Mouse (Mus musculus): ENCODE data around the gene Trir. TPM values are rescaled to one million over a fixed set of nuclear protein-coding genes. Genes with fewer than 3 reads are reported as not detected.

The Trir gene
- polyA plus RNA-seq, 1 experiment from 2014 or later: 180 TPM

DNA sequence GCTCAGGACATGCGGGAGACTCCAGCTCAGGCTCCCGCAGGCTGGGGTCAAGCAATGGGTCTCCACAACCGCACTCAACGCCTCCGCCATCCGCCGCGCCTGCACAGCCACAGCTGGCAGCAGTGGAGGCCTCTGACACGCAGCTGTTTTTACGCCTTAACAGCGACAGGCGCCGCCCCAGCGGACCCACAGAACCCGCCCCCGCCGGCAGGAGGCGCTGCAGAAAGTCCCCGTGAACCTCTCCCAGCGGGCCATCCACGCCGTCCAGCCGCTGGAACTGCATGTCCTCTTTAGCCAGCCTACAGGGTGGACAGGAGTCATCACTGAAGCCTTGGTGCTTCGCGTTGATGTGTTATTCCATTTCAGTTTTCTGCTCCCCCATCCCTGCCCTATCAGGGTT lies 18.9 kb upstream of the Trir start:
- Histone ChIP-seq H3K9me3 (no peaks in the 10 kb centered on the region), H3K36me3 (peaks cover 3% of the 10 kb centered on the region; the same call in 1 of the 2 replicates), H3K4me3 (no peak overlapping the region), H3K27me3 (replicated peaks) (peaks cover 38% of the 10 kb centered on the region), H3K27ac (no peak overlapping the region), H3K4me2 (replicated peaks) (no peak overlapping the region), H3K9ac (no peak overlapping the region), H3K4me1 (no peaks in the 10 kb centered on the region)
- WGBS: 15% methylated on average over 25 of the region's 25 CpGs
- no peak for ATAC-seq (ENCODE audit: low FRiP score, low read depth)

- Histone ChIP-seq H3K27me3 (replicated peaks) (peaks cover 60% of the 10 kb centered on the region), H3K4me3 (no peak overlapping the region), H3K4me1 (peaks cover 7% of the 10 kb centered on the region; the same call in 1 of the 2 replicates), H3K27ac (no peak overlapping the region), H3K9ac (no peak overlapping the region), H3K9me3 (no peaks in the 10 kb centered on the region), H3K4me2 (replicated peaks) (no peak overlapping the region), H3K36me3 (no peaks in the 10 kb centered on the region)
- 17% methylated on average over 28 of the region's 28 CpGs for WGBS
- ATAC-seq (ENCODE audit: low FRiP score, low read depth): no peak
Observed at GRCm38 (mm10) chr8:85011242-85011641, 15.4 kb upstream of the Trir start.

DNA sequence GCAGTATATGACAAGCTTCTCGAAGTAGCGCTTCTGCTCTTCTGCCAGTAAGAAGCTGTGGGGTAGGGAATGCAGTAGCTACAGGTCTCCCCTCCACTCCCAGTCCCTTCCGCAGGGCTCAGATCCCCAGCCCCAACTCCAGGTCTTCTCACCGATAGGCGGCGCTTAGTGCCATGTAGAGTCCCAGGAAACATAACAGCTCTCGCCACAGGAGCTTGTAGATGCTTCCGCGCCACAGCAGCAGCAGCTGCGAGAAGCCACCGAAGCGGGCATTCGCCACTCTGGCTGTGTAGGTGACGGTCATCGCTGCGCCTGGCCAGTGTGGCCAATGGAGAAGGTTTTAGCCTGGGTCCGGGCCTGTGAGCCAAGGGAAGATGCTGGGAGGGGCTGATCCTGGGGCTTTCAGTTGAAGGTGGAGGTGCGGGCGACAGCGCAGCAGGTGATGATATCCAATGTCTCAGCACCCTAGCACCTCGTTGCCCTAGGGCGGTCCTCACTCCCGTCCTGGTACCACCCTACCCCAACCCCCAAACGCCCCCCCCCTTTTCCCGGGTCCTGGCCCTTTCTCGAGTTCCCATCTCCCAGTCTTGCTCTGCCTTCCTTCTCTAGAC lies 13.3 kb upstream of the Trir start:
- H3K4me3 ChIP-seq: peak overlapping the region; percentile 19; the same call in 1 of the 2 replicates
- H3K9ac ChIP-seq: peak overlapping the region; percentile 42; the same call in 1 of the 2 replicates
- no peak overlapping the region for H3K27ac ChIP-seq
- peaks cover 53% of the 10 kb centered on the region for H3K27me3 ChIP-seq (replicated peaks)
- H3K9me3 ChIP-seq: no peaks in the 10 kb centered on the region
- 4% methylated on average over 25 of the region's 26 CpGs for WGBS
- H3K36me3 ChIP-seq: peaks cover 14% of the 10 kb centered on the region
- H3K4me1 ChIP-seq: peaks cover 7% of the 10 kb centered on the region; the same call in 1 of the 2 replicates
- peak; percentile 69 for ATAC-seq (ENCODE audit: low FRiP score, low read depth)
- H3K4me2 ChIP-seq (replicated peaks): peak overlapping the region; percentile 66

DNA sequence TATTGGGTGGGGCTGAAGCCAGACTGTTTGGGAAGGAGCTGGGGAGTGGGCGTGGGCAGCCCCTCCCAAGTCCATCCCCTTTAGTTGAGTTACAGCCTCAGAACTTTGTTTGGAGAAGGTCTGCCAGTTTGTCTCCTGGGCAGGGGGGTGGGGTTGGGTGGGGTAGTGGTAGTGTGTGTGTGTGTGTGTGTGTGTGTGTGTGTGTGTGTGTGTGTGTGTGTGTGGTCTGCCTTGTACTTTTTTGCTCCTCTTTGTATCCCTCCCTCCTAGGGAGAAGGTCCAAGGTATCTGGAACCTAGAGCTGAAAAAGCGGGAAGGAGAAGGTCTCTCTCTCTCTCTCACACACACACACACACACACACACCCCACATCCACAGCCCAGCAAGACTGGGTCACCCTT lies 12.2 kb upstream of the Trir start, which contains the start of gene Best2:
Gene Best2, minus strand, starts transcription at position 101 of the 400 bp plus-strand sequence.
- 38% methylated on average over 1 of the region's 2 CpGs for WGBS
- Histone ChIP-seq H3K27ac (no peak within 1 kb of the TSS), H3K4me2 (replicated peaks) (peak within 1 kb of the TSS; percentile 66), H3K27me3 (replicated peaks) (peaks cover 45% of the 10 kb centered on the region), H3K9me3 (no peaks in the 10 kb centered on the region), H3K4me1 (peaks cover 7% of the 10 kb centered on the region; the same call in 1 of the 2 replicates), H3K36me3 (peaks cover 25% of the 10 kb centered on the region), H3K9ac (peak within 1 kb of the TSS; percentile 42; the same call in 1 of the 2 replicates), H3K4me3 (peak within 1 kb of the TSS; percentile 19; the same call in 1 of the 2 replicates)
- ATAC-seq (ENCODE audit: low FRiP score, low read depth): no peak

DNA sequence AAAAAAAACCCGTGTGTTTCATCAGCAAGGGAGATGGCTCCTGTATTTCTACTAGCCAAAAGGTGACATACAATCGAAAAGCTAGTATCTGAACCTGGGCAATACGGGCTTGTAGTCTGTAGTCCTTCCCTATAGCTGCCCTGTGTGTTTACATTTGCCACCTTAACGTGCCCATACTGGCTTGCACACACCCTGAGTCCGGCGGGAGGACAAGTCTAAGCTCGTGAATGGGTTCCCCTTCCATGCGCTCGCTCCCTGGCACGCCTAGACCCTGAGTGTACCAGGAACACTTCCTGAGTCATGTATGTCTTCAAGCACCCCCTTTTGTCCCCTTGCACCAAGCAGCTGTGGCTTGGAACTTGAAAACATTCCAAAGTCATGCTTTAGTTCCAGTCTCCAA lies 9.9 kb upstream of the Trir start:
- peaks cover 46% of the 10 kb centered on the region for H3K36me3 ChIP-seq
- H3K9ac ChIP-seq: no peak overlapping the region
- no peak overlapping the region for H3K4me3 ChIP-seq
- H3K27ac ChIP-seq: no peak overlapping the region
- no peak for ATAC-seq (ENCODE audit: low FRiP score, low read depth)
- peaks cover 7% of the 10 kb centered on the region; the same call in 1 of the 2 replicates for H3K4me1 ChIP-seq
- H3K9me3 ChIP-seq: no peaks in the 10 kb centered on the region
- H3K4me2 ChIP-seq (replicated peaks): no peak overlapping the region
- WGBS: 74% methylated on average over 10 of the region's 10 CpGs
- peaks cover 30% of the 10 kb centered on the region for H3K27me3 ChIP-seq (replicated peaks)

DNA sequence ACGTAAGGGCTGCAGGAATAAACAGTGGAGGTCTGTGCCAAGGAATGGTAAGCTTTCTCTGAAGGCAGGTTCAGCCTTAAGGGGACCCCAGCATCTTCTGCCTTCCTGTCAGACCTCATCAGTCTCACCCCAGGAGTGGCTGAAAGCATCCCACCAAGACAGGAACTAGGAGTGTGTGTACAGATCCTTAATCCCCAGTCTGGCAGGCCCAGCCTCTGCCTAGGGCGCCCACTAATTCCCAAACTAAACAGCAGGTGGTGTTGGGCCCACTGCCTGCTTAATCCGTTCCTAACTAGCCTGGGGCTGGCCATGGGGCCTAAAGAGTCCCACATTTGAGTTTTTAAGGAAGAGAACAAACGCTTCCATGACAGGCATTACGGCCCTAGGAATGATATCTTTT lies 9.4 kb upstream of the Trir start:
- WGBS: 63% methylated on average over 5 of the region's 5 CpGs
- Histone ChIP-seq H3K27ac (no peak overlapping the region), H3K4me2 (replicated peaks) (no peak overlapping the region), H3K36me3 (peaks cover 50% of the 10 kb centered on the region), H3K27me3 (replicated peaks) (peaks cover 27% of the 10 kb centered on the region), H3K9me3 (no peaks in the 10 kb centered on the region), H3K4me1 (peaks cover 7% of the 10 kb centered on the region; the same call in 1 of the 2 replicates), H3K4me3 (no peak overlapping the region), H3K9ac (no peak overlapping the region)
- ATAC-seq (ENCODE audit: low FRiP score, low read depth): no peak

- Histone ChIP-seq H3K9me3 (no peaks in the 10 kb centered on the region), H3K27ac (no peak overlapping the region), H3K27me3 (replicated peaks) (no peaks in the 10 kb centered on the region), H3K4me2 (replicated peaks) (no peak overlapping the region), H3K36me3 (peaks cover 69% of the 10 kb centered on the region), H3K9ac (no peak overlapping the region), H3K4me3 (no peak overlapping the region), H3K4me1 (peaks cover 23% of the 10 kb centered on the region)
- ATAC-seq (ENCODE audit: low FRiP score, low read depth): no peak
- WGBS: 96% methylated on average over 3 of the region's 3 CpGs
Observed at GRCm38 (mm10) chr8:85021514-85022055, 5.0 kb upstream of the Trir start.

GRCm38 (mm10) chr8:85023846-85024245 lies 2.8 kb upstream of the Trir start:
- Histone ChIP-seq H3K9me3 (no peaks in the 10 kb centered on the region), H3K9ac (no peak overlapping the region), H3K27ac (no peak overlapping the region), H3K27me3 (replicated peaks) (no peaks in the 10 kb centered on the region), H3K4me1 (peaks cover 34% of the 10 kb centered on the region), H3K4me2 (replicated peaks) (peak overlapping the region; percentile 98), H3K4me3 (0 out of 2 replicates have a peak overlapping the region, but pooled peaks have one; percentile 76), H3K36me3 (peaks cover 50% of the 10 kb centered on the region)
- no peak for ATAC-seq (ENCODE audit: low FRiP score, low read depth)
- 90% methylated on average over 3 of the region's 3 CpGs for WGBS

DNA sequence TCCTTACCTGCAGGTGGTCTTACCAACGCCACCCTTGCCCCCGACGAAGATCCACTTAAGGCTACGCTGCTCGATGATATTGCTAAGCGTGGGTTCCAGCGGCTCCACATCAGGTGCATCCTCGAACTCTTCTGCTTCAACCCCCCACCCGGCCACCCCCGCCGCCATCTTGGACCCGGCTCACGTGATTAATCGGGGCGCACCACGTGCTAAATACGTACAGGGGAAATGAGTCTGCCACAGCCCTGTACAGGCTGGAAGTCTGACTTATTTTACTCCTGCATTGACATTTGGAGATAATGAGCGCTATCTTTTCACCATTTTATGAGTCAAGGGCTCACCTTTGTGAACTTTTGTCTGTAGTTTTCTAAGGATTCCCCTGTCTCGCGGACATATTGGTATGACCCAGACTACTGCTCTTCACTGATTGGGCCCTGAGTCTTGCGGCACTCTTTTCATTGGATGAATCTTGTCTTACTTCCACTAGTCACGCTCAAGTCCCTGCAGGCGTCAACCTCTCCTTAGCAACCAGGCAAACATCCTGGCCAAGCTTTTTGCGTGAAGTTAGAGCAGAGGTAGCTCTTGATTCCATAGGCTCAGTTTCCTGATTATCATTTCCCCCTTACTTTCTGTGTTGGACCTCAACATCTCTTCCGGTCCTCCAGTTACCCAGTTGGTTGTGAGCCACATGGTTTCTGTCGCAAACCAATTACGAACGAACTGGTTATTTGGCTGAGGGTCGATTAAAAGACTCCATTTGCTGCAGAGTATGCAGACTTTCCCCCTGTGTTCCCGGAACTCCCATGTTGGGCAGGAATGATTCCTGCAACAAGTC lies 1.3 kb upstream of the Trir start, which contains the start of gene Asna1:
Gene Asna1, minus strand, starts transcription at position 184 of the 835 bp plus-strand sequence.
- Histone ChIP-seq H3K27ac (no peak within 1 kb of the TSS), H3K27me3 (replicated peaks) (no peaks in the 10 kb centered on the region), H3K9me3 (no peaks in the 10 kb centered on the region), H3K4me1 (peaks cover 38% of the 10 kb centered on the region), H3K4me3 (peak within 1 kb of the TSS; percentile 76), H3K36me3 (peaks cover 48% of the 10 kb centered on the region), H3K4me2 (replicated peaks) (peak within 1 kb of the TSS; percentile 98), H3K9ac (peak within 1 kb of the TSS; percentile 77)
- ATAC-seq (ENCODE audit: low FRiP score, low read depth): peak; percentile 90
- 7% methylated on average over 30 of the region's 30 CpGs for WGBS

DNA sequence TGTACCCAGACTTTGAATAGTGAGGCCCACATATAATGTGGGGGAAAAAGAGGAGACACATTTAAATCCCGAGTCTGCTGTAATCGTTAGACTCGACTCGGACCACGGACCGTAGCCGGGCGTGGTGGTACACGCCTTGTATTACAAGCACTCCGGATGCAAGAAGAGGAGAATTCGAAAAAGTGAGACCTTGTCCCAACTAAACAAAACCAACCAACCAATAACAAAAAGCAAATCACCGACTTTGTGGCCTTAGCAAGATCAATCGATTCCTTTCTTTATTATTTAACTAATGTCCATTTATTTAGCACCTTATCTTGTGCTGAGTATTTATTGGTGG lies 863 bp downstream of the Trir start:
- Histone ChIP-seq H3K9ac (peak overlapping the region; percentile 99), H3K4me2 (replicated peaks) (peak overlapping the region; percentile 98), H3K4me1 (peaks cover 38% of the 10 kb centered on the region), H3K4me3 (peak overlapping the region; percentile 100), H3K27me3 (replicated peaks) (no peaks in the 10 kb centered on the region), H3K9me3 (no peaks in the 10 kb centered on the region), H3K27ac (peak overlapping the region; percentile 50; the same call in 1 of the 2 replicates), H3K36me3 (peaks cover 47% of the 10 kb centered on the region)
- no peak for ATAC-seq (ENCODE audit: low FRiP score, low read depth)
- WGBS: under 1% methylated on average over 13 of the region's 13 CpGs

GRCm38 (mm10) chr8:85027922-85028321 lies 1.3 kb downstream of the Trir start:
- Histone ChIP-seq H3K36me3 (peaks cover 47% of the 10 kb centered on the region), H3K9ac (peak overlapping the region; percentile 99), H3K27me3 (replicated peaks) (no peaks in the 10 kb centered on the region), H3K9me3 (no peaks in the 10 kb centered on the region), H3K4me2 (replicated peaks) (peak overlapping the region; percentile 98), H3K4me3 (peak overlapping the region; percentile 100), H3K4me1 (peaks cover 38% of the 10 kb centered on the region), H3K27ac (no peak overlapping the region)
- no peak for ATAC-seq (ENCODE audit: low FRiP score, low read depth)
- 39% methylated on average over 2 of the region's 2 CpGs for WGBS

GRCm38 (mm10) chr8:85029271-85029670 lies 2.6 kb downstream of the Trir start:
- no peaks in the 10 kb centered on the region for H3K27me3 ChIP-seq (replicated peaks)
- H3K4me3 ChIP-seq: no peak overlapping the region
- H3K9me3 ChIP-seq: no peaks in the 10 kb centered on the region
- peak overlapping the region; percentile 98; the same call in 1 of the 2 replicates for H3K4me2 ChIP-seq (replicated peaks)
- ATAC-seq (ENCODE audit: low FRiP score, low read depth): no peak
- peaks cover 31% of the 10 kb centered on the region for H3K4me1 ChIP-seq
- 0 out of 2 replicates have a peak overlapping the region, but pooled peaks have one; percentile 3 for H3K9ac ChIP-seq
- no peak overlapping the region for H3K27ac ChIP-seq
- peaks cover 46% of the 10 kb centered on the region for H3K36me3 ChIP-seq
- 89% methylated on average over 14 of the region's 14 CpGs for WGBS
